Mouse (Mus musculus) embryonic fibroblast, embryonic 13.5 days (primary cell): ENCODE results near the gene Mid1.
"Not testable (repeated sequence)": the region's sequence is repeated elsewhere in the genome, so short reads cannot be mapped to it uniquely, and the experiment has no call there.

Experiments
- CTCF ChIP-seq: IDR thresholded peaks from 2 replicates; pipeline ENCODE4 v1.5.1; 2011; ENCODE audit warnings: mild to moderate bottlenecking, control low read depth, low read length, moderate library complexity, borderline replicate concordance; ENCODE audit not compliant: insufficient read depth
- POLR2A ChIP-seq: IDR thresholded peaks from 2 replicates; pipeline ENCODE4 v1.6.1; 2011; ENCODE audit warnings: low read depth, mild to moderate bottlenecking, control low read depth, low read length, moderate library complexity

DNA sequence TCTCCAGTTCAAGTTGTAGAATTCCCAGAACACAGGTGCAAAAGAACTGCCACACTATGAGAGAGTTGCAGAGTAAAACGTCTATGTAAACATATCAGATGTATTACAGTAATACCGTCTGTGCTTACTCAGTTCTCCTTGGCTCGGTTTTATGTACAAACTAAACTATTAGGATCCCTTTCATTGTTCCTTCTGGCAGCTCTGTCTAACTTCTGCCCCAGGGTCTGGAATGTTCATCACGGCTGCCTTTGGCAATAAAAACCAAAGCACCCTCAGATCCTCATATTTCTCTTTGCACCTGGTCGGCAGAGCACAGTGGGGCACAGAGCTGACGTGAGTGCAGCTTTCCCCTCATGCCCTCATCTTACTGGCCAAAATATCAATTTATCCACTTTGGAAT lies 290.0 kb downstream of the Mid1 start:
- not testable (repeated sequence) for TF ChIP-seq CTCF, POLR2A
